Mouse (Mus musculus): ENCODE data around the gene Fsip1.

The Fsip1 gene

GRCm38 (mm10) chr2:118091226-118091625, 165.5 kb downstream of the Fsip1 start:
- no peak for DNase-seq (ENCODE audit: low spot score in 2 of 2)

GRCm38 (mm10) chr2:118087044-118087726, 169.6 kb downstream of the Fsip1 start:
- no peak for DNase-seq (ENCODE audit: low spot score in 2 of 2)

GRCm38 (mm10) chr2:118085647-118086046, 171.1 kb downstream of the Fsip1 start:
- no peak for DNase-seq (ENCODE audit: low spot score in 2 of 2)

GRCm38 (mm10) chr2:118084693-118085092, 172.1 kb downstream of the Fsip1 start:
- no peak for DNase-seq (ENCODE audit: low spot score in 2 of 2)

- DNase-seq (ENCODE audit: low spot score in 2 of 2) = no peak
These were observed 173.1 kb downstream of the Fsip1 start for GRCm38 (mm10) chr2:118083652-118084051.

GRCm38 (mm10) chr2:118081581-118081980, 175.2 kb downstream of the Fsip1 start:
- no peak for DNase-seq (ENCODE audit: low spot score in 2 of 2)

All from right cerebral cortex, postnatal 10 days (tissue).